Mouse (Mus musculus): ENCODE data around the gene Actn1. TPM values are rescaled to one million over a fixed set of nuclear protein-coding genes. Genes with fewer than 3 reads are reported as not detected.
A peak's percentile ranks its signal among the peaks of the same experiment; 100 is the strongest.

Gene Actn1
- 6.2 and 7.9 TPM in 2 replicates for polyA plus RNA-seq (2014; fragmentation: Nextera tagmentation; extraction: Ambion mirVana)

GRCm38 (mm10) chr12:80260056-80260743, at the start of gene Actn1:
Gene Actn1, minus strand, starts transcription at chr12:80260371.
- ATAC-seq (ENCODE audit: low FRiP score, low TSS enrichment), result peak; percentile 93
- WGBS, result under 1% methylated on average over 55 of the region's 55 CpGs

GRCm38 (mm10) chr12:80307556-80307955, 47.4 kb upstream of the Actn1 start:
- Histone ChIP-seq H3K27me3 (ENCODE audit: control insufficient read depth, insufficient read depth, low read length) (no peaks in the 10 kb centered on the region), H3K4me1 (ENCODE audit: control insufficient read depth, insufficient read depth, low read length) (no peaks in the 10 kb centered on the region), H3K27ac (replicated peaks; ENCODE audit: low read depth, low read length) (no peak overlapping the region), H3K9ac (replicated peaks; ENCODE audit: low read length) (no peak overlapping the region), H3K4me3 (replicated peaks; ENCODE audit: low read depth, low read length) (no peak overlapping the region), H3K4me2 (ENCODE audit: low read length) (no peak overlapping the region), H3K9me3 (ENCODE audit: control insufficient read depth, low read length) (no peaks in the 10 kb centered on the region), H3K36me3 (ENCODE audit: control insufficient read depth, insufficient read depth, low read length) (no peaks in the 10 kb centered on the region)
- no peak for ATAC-seq (ENCODE audit: low FRiP score, low TSS enrichment)
- whole genome bisulfite sequencing, result 93% methylated on average over 3 of the region's 3 CpGs
- DNase-seq, result no peak

More at GRCm38 (mm10) chr12:80260056-80260743, at the start of gene Actn1:
- H3K9me3 ChIP-seq (ENCODE audit: control insufficient read depth, low read length), result no peaks in the 10 kb centered on the region
- DNase-seq, result peak; percentile 93
- H3K36me3 ChIP-seq (ENCODE audit: control insufficient read depth, insufficient read depth, low read length), result no peaks in the 10 kb centered on the region
- H3K4me2 ChIP-seq (ENCODE audit: low read length), result peak within 1 kb of the TSS; percentile 88
- no peaks in the 10 kb centered on the region for H3K27me3 ChIP-seq (ENCODE audit: control insufficient read depth, insufficient read depth, low read length)
- H3K4me3 ChIP-seq (replicated peaks; ENCODE audit: low read depth, low read length), result peak within 1 kb of the TSS; percentile 79
- peaks cover 3% of the 10 kb centered on the region; the same call in 1 of the 2 replicates for H3K4me1 ChIP-seq (ENCODE audit: control insufficient read depth, insufficient read depth, low read length)
- H3K27ac ChIP-seq (replicated peaks; ENCODE audit: low read depth, low read length), result peak within 1 kb of the TSS; percentile 81
- H3K9ac ChIP-seq (replicated peaks; ENCODE audit: low read length), result peak within 1 kb of the TSS; percentile 79

DNA sequence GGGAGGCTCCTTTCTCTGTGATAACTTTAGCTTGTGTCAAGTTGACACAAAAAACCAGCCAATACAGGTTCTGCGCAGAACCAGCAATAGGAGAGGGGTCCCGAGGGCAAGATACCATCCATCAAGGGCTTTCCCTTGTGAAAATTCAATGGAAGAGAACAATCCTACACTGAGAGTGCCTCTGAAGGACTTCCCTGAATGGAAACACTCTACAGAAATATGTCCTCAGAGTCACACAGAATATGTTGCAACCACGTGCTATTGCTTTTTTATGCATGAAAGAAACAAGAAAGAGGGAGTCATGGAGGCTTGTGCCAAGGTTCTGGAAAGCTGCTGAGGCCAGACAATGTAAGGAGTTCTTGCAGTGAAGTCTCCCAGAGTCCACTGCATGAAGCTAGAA, 44.3 kb upstream of the Actn1 start:
- WGBS, result 96% methylated on average over 3 of the region's 3 CpGs
- DNase-seq (no peak), ATAC-seq (ENCODE audit: low FRiP score, low TSS enrichment) (no peak)
- no peaks in the 10 kb centered on the region for H3K27me3 ChIP-seq (ENCODE audit: control insufficient read depth, insufficient read depth, low read length)
- no peaks in the 10 kb centered on the region for H3K9me3 ChIP-seq (ENCODE audit: control insufficient read depth, low read length)
- no peak overlapping the region for H3K4me2 ChIP-seq (ENCODE audit: low read length)
- no peak overlapping the region for H3K9ac ChIP-seq (replicated peaks; ENCODE audit: low read length)
- H3K36me3 ChIP-seq (ENCODE audit: control insufficient read depth, insufficient read depth, low read length), result no peaks in the 10 kb centered on the region
- no peak overlapping the region for H3K4me3 ChIP-seq (replicated peaks; ENCODE audit: low read depth, low read length)
- no peak overlapping the region for H3K27ac ChIP-seq (replicated peaks; ENCODE audit: low read depth, low read length)
- no peaks in the 10 kb centered on the region for H3K4me1 ChIP-seq (ENCODE audit: control insufficient read depth, insufficient read depth, low read length)

GRCm38 (mm10) chr12:80300833-80301456, 40.8 kb upstream of the Actn1 start:
- no peaks in the 10 kb centered on the region for H3K36me3 ChIP-seq (ENCODE audit: control insufficient read depth, insufficient read depth, low read length)
- H3K4me1 ChIP-seq (ENCODE audit: control insufficient read depth, insufficient read depth, low read length), result no peaks in the 10 kb centered on the region
- H3K9ac ChIP-seq (replicated peaks; ENCODE audit: low read length), result no peak overlapping the region
- DNase-seq, result no peak
- 82% methylated on average over 9 of the region's 9 CpGs for WGBS
- no peak overlapping the region for H3K4me2 ChIP-seq (ENCODE audit: low read length)
- H3K27me3 ChIP-seq (ENCODE audit: control insufficient read depth, insufficient read depth, low read length), result no peaks in the 10 kb centered on the region
- H3K4me3 ChIP-seq (replicated peaks; ENCODE audit: low read depth, low read length), result no peak overlapping the region
- no peak for ATAC-seq (ENCODE audit: low FRiP score, low TSS enrichment)
- no peak overlapping the region for H3K27ac ChIP-seq (replicated peaks; ENCODE audit: low read depth, low read length)
- H3K9me3 ChIP-seq (ENCODE audit: control insufficient read depth, low read length), result no peaks in the 10 kb centered on the region

DNA sequence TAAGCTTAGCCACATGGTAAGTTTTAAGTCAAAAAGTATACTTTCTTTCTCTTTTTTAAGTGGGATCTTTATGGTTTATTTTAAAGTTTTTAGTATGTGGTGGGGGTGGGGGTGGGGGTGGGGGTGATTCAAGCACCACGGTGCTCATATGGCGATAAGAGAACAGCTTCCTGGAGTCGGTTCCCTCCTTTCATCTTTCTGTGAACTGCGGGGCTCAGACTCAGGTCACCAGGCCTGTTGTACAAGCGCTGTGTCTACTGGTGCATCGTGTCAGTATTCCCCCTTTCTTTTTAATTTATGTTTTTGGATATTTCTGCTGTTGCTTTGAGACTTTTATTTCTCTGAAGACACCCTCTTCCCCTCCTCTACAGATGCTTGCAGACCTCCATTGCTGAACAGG, 38.5 kb upstream of the Actn1 start:
- Histone ChIP-seq H3K36me3 (ENCODE audit: control insufficient read depth, insufficient read depth, low read length) (no peaks in the 10 kb centered on the region), H3K4me3 (replicated peaks; ENCODE audit: low read depth, low read length) (no peak overlapping the region), H3K27me3 (ENCODE audit: control insufficient read depth, insufficient read depth, low read length) (no peaks in the 10 kb centered on the region), H3K4me2 (ENCODE audit: low read length) (no peak overlapping the region), H3K9me3 (ENCODE audit: control insufficient read depth, low read length) (no peaks in the 10 kb centered on the region), H3K4me1 (ENCODE audit: control insufficient read depth, insufficient read depth, low read length) (no peaks in the 10 kb centered on the region), H3K27ac (replicated peaks; ENCODE audit: low read depth, low read length) (no peak overlapping the region), H3K9ac (replicated peaks; ENCODE audit: low read length) (no peak overlapping the region)
- ATAC-seq (ENCODE audit: low FRiP score, low TSS enrichment) (no peak), DNase-seq (no peak)
- WGBS, result 86% methylated on average over 6 of the region's 6 CpGs

DNA sequence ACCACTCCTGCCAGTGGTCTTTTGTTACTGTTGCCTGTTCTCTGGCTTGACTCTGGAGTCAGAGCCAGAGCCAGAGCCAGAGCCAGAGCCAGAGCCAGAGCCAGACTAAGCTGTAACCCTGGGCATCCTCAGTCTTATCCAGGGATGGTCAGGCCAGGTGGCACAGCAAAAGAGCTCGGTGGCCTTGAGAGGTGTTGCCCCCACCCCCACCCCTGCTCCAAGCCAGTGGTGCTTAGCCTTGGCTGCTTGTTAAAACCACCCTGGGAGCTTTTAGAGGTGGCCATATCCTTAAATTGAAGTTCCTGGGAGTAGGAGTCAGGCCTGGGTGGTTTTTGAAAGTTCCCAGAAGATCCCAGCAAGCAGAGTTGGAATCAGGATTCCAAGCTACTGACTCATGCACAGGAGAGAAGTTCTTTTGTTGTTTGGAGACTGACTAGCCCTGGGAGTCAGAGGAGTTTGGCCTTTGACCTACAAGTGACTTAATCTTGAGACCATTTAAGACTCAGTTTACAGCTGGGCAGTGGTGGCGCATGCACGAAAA, 31.8 kb upstream of the Actn1 start:
- Histone ChIP-seq H3K4me2 (ENCODE audit: low read length) (no peak overlapping the region), H3K36me3 (ENCODE audit: control insufficient read depth, insufficient read depth, low read length) (no peaks in the 10 kb centered on the region), H3K9me3 (ENCODE audit: control insufficient read depth, low read length) (no peaks in the 10 kb centered on the region), H3K4me1 (ENCODE audit: control insufficient read depth, insufficient read depth, low read length) (no peaks in the 10 kb centered on the region), H3K27me3 (ENCODE audit: control insufficient read depth, insufficient read depth, low read length) (no peaks in the 10 kb centered on the region), H3K4me3 (replicated peaks; ENCODE audit: low read depth, low read length) (no peak overlapping the region), H3K27ac (replicated peaks; ENCODE audit: low read depth, low read length) (no peak overlapping the region), H3K9ac (replicated peaks; ENCODE audit: low read length) (no peak overlapping the region)
- no peak for ATAC-seq (ENCODE audit: low FRiP score, low TSS enrichment)
- WGBS, result 57% methylated on average over 3 of the region's 3 CpGs
- DNase-seq, result no peak

DNA sequence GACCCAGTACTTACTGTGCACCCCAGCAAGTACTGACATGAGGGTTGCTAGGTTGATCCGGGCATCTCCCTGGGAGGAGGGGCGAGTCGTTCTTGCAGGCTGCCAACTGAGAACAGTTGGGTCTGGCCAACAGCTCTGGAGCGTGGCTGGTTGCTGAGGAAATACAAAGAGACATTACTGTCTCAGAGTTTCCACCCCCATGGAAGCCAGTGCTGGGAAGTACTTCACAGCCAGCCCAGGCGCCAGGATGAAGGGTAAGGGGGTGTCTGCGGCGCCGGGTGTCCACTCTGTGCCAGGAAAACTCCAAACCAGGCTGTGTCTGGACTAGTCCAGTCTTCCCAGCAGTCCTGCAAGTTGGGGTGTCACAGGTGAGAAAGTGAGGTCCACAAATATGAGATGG, 30.8 kb upstream of the Actn1 start:
- Histone ChIP-seq H3K27ac (replicated peaks; ENCODE audit: low read depth, low read length) (no peak overlapping the region), H3K36me3 (ENCODE audit: control insufficient read depth, insufficient read depth, low read length) (no peaks in the 10 kb centered on the region), H3K9me3 (ENCODE audit: control insufficient read depth, low read length) (no peaks in the 10 kb centered on the region), H3K27me3 (ENCODE audit: control insufficient read depth, insufficient read depth, low read length) (no peaks in the 10 kb centered on the region), H3K4me1 (ENCODE audit: control insufficient read depth, insufficient read depth, low read length) (no peaks in the 10 kb centered on the region), H3K4me3 (replicated peaks; ENCODE audit: low read depth, low read length) (no peak overlapping the region), H3K4me2 (ENCODE audit: low read length) (no peak overlapping the region), H3K9ac (replicated peaks; ENCODE audit: low read length) (no peak overlapping the region)
- DNase-seq (no peak), ATAC-seq (ENCODE audit: low FRiP score, low TSS enrichment) (no peak)
- WGBS, result 91% methylated on average over 8 of the region's 8 CpGs

DNA sequence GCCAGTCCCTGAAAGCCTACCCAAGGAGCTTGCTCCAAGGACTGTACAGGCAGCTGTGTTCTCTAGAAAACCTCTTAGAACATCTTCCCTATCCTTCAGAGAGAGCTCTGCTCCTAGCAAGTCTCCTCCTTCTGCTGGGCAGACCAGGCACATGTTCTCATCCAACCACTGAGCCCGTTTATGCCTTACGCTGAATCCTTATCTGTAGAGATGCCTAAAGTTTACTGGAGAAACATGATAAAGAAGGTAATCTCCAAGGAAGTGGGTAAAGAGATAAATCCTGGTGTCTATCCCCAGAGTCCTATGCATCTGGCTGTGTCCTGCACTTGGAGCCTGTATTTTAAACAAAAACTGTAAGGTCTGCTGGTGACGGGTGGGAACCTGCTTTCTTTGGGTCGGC, 30.3 kb upstream of the Actn1 start:
- Histone ChIP-seq H3K4me3 (replicated peaks; ENCODE audit: low read depth, low read length) (no peak overlapping the region), H3K27ac (replicated peaks; ENCODE audit: low read depth, low read length) (no peak overlapping the region), H3K27me3 (ENCODE audit: control insufficient read depth, insufficient read depth, low read length) (no peaks in the 10 kb centered on the region), H3K9ac (replicated peaks; ENCODE audit: low read length) (no peak overlapping the region), H3K4me2 (ENCODE audit: low read length) (no peak overlapping the region), H3K9me3 (ENCODE audit: control insufficient read depth, low read length) (no peaks in the 10 kb centered on the region), H3K36me3 (ENCODE audit: control insufficient read depth, insufficient read depth, low read length) (no peaks in the 10 kb centered on the region), H3K4me1 (ENCODE audit: control insufficient read depth, insufficient read depth, low read length) (no peaks in the 10 kb centered on the region)
- WGBS, result 96% methylated on average over 4 of the region's 4 CpGs
- DNase-seq, result no peak
- no peak for ATAC-seq (ENCODE audit: low FRiP score, low TSS enrichment)

GRCm38 (mm10) chr12:80289722-80290121, 29.6 kb upstream of the Actn1 start:
- H3K9ac ChIP-seq (replicated peaks; ENCODE audit: low read length), result no peak overlapping the region
- no peak for DNase-seq
- H3K4me3 ChIP-seq (replicated peaks; ENCODE audit: low read depth, low read length), result no peak overlapping the region
- H3K9me3 ChIP-seq (ENCODE audit: control insufficient read depth, low read length), result no peaks in the 10 kb centered on the region
- no peaks in the 10 kb centered on the region for H3K36me3 ChIP-seq (ENCODE audit: control insufficient read depth, insufficient read depth, low read length)
- no peak overlapping the region for H3K27ac ChIP-seq (replicated peaks; ENCODE audit: low read depth, low read length)
- WGBS, result 83% methylated on average over 3 of the region's 3 CpGs
- H3K4me1 ChIP-seq (ENCODE audit: control insufficient read depth, insufficient read depth, low read length), result no peaks in the 10 kb centered on the region
- no peaks in the 10 kb centered on the region for H3K27me3 ChIP-seq (ENCODE audit: control insufficient read depth, insufficient read depth, low read length)
- ATAC-seq (ENCODE audit: low FRiP score, low TSS enrichment), result no peak
- no peak overlapping the region for H3K4me2 ChIP-seq (ENCODE audit: low read length)

Measured in midbrain, embryonic 14.5 days (tissue).